Mouse (Mus musculus) left cerebral cortex, postnatal 25 days (tissue): ENCODE measurements around the gene Cab39. TPM values are rescaled to one million over a fixed set of nuclear protein-coding genes. Genes with fewer than 3 reads are reported as not detected.

ENCODE experiments used
- DNase-seq, 2 experiments: peaks; one replicate each; pipeline ENCODE4 v3.0.0; 2022; ENCODE audit warnings: low spot score in 2 of 2, mixed read lengths in 1 of 2
- intact Hi-C: fragments of 180-260 bp; cut with DNase I; formaldehyde crosslinking; loops from one replicate; pipeline ENCODE4 v1.15.1; 2025
- total RNA-seq, 2 experiments: library from RNA; stranded (reverse); gene quantifications; 2 replicates each; pipeline ENCODE4 v1.2.3; 2021

Cab39 gene
- total RNA-seq, 2 experiments from 2014 or later, result 151 to 156 TPM

- DNase-seq, result no peak
- intact Hi-C loops, result loop anchor here (5.0 kb wide), 2 partner anchors 87 to 102 kb away; no protein-coding TSS in a partner anchor
Measured at GRCm38 (mm10) chr1:85839790-85840189, 46.5 kb downstream of the Cab39 start.

GRCm38 (mm10) chr1:85840421-85840820, 47.2 kb downstream of the Cab39 start:
- DNase-seq, result no peak
- intact Hi-C loops, result loop anchor here (5.0 kb wide), 2 partner anchors 88 to 103 kb away; no protein-coding TSS in a partner anchor

DNA sequence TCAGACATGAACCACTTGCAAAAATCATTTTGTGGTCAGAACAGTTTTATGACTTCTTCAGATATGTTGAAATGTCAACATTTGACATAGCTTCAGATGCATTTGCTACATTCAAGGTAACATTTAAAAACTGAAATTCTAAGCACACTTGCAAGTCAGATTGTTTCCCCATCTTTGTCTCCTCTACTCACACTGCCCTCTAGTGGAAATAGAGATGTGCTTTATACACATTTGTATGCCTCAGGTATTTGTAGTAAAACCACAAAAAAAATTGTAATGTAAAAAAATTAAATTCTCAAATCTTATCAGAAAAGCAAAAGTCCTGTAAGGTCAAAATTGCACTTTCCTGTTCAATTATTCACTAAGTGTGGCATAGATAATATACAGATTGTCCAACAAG, 49.0 kb downstream of the Cab39 start:
- intact Hi-C loops, result loop anchor here (2.0 to 5.0 kb wide), 3 partner anchors 47 to 105 kb away; no protein-coding TSS in a partner anchor
- DNase-seq, result peak in 1 of 2 experiments; percentile 41

DNA sequence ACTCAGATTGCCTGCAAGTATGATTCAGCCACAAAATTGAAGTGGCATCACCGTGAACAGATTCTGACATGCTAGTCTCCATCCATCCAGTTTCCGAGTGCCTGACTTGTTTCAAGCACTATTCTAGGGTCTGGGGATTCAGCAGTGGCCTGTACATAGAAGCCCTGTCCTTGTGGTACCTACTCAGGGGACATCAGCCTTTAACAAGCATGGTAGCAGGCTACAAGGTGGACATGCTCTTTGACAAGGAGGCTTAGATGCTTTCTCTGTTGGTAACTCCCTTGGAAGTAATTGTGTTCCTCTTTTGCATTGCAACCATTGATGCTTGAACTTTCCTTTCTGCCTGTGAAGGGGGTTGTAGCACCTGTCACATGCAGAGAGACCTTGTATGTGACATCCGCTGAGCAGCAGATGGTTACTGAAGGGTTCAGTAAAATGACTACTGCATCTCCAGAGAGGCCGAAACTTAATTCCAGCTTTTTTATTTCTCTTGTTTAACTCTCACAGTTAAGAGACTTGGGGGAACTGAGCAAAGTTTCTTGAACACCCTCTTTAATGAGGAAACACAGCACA, 50.1 kb downstream of the Cab39 start:
- intact Hi-C loops, result loop anchor here (2.0 to 5.0 kb wide), 3 partner anchors 49 to 106 kb away; no protein-coding TSS in a partner anchor

DNA sequence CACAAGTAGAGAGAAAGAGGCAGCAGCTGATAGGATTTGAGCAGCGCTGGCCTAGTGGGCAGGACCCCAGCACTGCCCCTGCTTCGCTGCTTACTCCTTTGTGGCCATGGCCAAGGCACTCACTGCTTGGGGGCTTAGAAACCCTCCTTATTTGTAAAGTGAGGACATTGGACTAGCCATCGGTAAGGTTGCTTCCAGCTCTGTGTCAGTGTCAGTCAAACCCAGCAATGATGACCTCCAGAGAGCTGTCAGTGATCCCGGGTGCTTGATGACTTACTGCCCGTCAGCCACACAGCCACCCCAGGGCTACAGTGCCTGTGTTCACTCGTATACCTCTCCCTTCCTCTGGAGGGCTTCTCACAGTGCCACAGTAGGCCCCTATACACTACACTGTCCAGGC, 51.7 kb downstream of the Cab39 start:
- no peak for DNase-seq
- intact Hi-C loops, result loop anchor here (5.0 kb wide), 2 partner anchors 93 to 108 kb away; no protein-coding TSS in a partner anchor

More for the DNA sequence above, 50.1 kb downstream of the Cab39 start:
- no peak for DNase-seq

DNA sequence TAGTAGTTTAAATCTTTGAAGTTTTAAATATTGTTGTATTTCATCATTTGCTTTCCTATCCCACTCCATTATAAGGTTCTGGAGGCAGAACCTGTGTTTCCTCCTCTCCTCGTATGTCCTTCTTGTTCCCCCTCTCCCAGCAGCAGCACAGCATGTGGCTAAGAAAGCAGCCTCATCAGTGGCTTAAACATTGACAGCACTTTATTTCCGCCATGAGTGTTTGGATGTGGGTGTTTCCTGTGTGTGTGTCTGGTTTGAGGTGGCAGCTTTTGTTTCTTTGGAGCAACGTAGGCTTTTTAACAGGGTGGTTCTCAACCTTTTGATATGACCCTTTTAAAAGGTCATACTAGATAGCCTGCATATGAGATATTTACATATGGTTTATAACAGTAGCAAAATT, 52.2 kb downstream of the Cab39 start:
- no peak for DNase-seq
- intact Hi-C loops, result no loop called here

GRCm38 (mm10) chr1:85849016-85849415, 55.8 kb downstream of the Cab39 start:
- intact Hi-C loops, result no loop called here
- no peak for DNase-seq

DNA sequence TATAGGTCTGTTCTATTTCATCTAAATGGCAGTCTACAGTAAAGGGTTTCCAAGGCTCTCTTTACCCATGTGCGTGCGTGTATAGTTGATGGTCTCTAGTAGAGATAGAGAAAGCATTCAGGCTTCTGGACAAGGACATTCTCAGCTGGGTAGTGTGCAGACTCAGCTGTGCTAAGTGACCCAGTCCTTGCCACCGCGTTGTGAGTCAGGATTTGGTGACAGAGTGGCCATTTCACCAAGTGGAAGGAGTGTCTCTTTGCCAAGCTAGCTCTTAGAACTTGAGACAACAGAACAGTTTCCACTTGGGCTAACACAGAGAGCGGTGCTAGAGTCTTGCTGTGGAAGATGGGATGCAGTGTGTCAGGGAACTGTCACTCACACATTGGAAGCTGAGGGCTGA, 57.6 kb downstream of the Cab39 start:
- intact Hi-C loops, result loop anchor here (5.0 kb wide), 1 partner anchor 211 kb away; the partner anchor contains the start of gene Psmd1
- DNase-seq, result no peak

DNA sequence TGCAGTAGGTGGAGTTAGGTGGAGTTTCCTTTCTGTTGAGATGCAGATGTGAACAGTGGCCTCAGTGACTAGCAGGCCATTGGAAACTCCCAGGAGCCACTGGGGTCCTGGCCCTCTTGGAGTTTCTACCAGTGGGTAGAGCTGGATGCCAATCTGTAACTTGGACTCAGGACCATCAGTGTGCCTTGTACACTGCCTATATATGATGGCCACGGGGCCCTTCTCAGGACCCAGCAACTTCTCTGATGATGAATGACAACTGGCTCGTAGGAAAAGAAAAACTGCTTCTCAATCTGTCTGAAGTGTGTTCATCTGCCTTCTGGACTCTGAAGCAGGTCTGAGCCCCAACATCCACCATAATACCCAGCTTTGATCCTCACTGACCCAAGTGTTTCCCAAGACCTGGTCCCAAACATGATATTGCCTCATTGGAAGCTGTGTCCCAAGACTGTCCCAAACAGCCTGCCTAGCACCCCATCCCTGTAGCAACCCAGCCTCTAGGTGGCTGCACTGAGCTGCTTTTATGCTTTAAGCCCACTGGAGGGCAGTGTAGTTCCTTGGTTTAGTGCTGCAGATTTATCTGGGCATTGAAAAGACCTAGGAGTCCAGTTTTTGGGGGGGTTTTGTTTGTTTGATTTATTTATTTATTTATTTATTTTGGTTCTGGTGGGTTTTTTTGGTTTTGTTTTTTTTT, 59.9 kb downstream of the Cab39 start:
- intact Hi-C loops, result loop anchor here (1.0 to 5.0 kb wide), 2 partner anchors 154 to 209 kb away; partner anchors contain the start of gene Psmd1
- peak; percentile 75 to 87 for DNase-seq

DNA sequence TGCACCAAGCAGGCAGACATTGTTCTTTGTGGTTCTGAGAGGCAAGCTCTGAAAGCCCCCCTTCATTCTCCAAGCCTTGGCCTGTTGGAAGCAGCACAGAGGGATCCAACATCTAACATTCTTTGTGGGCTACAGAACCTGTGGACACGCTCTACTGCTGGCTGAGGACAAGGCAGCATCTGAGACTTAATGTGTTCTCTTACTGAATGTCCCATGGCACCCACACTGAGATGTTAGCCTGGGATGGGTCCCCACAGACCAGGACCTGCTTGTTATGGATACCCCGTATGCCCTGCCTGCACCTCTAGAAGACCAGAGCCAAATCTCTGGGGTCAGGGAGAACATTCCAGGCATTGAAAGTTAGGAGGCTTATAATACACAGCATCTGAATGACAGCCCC, 60.6 kb downstream of the Cab39 start:
- intact Hi-C loops, result loop anchor here (1.0 to 5.0 kb wide), 3 partner anchors 41 to 208 kb away; partner anchors contain the start of gene Psmd1
- no peak for DNase-seq

DNA sequence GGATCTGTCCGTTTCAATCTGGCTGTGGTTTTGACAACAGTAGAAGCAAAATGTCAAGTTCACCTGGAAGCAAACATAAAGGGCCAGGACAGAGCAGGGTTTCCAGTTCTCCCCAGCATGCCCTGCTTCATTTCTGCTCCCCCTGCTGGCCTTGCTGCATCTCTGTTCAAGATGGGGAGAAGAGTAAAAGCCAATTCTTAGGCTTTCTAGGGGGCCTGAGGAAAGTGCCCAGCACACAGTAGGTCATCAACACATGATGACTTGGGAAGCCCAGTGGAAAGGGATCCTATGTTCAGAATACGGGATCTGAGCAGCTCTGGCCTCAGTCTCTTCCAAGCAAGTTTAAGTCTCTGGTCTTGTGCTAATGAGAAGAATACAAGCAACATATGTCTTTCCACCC, 61.2 kb downstream of the Cab39 start:
- no peak for DNase-seq
- intact Hi-C loops, result loop anchor here (1.0 to 5.0 kb wide), 2 partner anchors 41 to 208 kb away; partner anchors contain the start of gene Psmd1

- no peak for DNase-seq
- intact Hi-C loops, result loop anchor here (2.0 kb wide), 1 partner anchor 83 kb away; no protein-coding TSS in a partner anchor
Measured at GRCm38 (mm10) chr1:85856266-85856665, 63.0 kb downstream of the Cab39 start.

DNA sequence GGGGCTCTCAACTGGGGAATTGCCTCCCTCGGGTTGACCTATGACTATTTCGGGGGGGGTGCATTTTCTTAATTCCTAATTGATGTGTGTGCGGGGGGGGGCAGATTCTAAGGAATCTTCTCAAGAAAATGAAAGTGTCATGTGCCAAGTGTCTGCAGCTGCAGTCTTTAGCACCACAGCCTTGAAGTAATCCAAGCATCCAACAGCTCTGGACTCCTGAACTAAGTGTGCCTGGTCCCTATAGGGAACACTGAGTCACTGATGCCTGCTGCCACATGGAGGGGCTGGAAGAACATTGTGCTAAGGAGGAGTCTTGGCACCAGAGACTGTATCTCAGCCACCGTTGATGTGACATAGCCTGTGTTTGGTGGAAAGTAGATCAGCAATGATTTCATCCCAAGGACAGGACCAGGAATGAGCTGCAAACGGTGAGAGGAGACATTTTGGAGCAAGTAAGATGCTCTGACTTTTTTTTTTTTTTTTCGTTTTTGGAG, 64.1 kb downstream of the Cab39 start:
- intact Hi-C loops, result loop anchor here (2.0 kb wide), 1 partner anchor 81 kb away; no protein-coding TSS in a partner anchor
- peak in 1 of 2 experiments; percentile 58 for DNase-seq

DNA sequence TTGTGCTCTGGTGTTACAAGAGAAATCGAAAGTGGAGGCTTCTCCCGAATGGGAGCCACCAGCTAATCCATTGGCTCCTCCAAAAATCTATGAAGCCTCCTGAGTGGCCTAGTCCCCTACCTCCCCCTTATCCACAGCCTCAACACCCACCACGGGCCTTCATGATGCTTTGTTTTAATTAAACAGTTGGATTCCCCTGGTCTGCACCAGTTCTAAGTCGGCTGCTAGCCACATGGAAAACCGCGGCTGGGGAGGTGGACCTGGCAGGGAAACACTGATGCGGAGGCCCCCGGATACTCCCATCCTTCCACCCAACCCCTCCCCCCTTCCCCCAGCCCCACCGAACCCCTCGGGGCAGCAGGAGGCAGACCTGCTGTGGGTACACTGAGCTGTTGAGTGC, 71.1 kb downstream of the Cab39 start:
- intact Hi-C loops, result no loop called here
- DNase-seq, result no peak

- intact Hi-C loops, result loop anchor here (5.0 kb wide), 1 partner anchor 152 kb away; no protein-coding TSS in a partner anchor
- peak; percentile 57 to 91 for DNase-seq
Measured at GRCm38 (mm10) chr1:85870001-85870400, 76.8 kb downstream of the Cab39 start.

GRCm38 (mm10) chr1:85870546-85870945, 77.3 kb downstream of the Cab39 start:
- peak in 1 of 2 experiments; percentile 14 for DNase-seq
- intact Hi-C loops, result loop anchor here (5.0 kb wide), 1 partner anchor 152 kb away; no protein-coding TSS in a partner anchor

DNA sequence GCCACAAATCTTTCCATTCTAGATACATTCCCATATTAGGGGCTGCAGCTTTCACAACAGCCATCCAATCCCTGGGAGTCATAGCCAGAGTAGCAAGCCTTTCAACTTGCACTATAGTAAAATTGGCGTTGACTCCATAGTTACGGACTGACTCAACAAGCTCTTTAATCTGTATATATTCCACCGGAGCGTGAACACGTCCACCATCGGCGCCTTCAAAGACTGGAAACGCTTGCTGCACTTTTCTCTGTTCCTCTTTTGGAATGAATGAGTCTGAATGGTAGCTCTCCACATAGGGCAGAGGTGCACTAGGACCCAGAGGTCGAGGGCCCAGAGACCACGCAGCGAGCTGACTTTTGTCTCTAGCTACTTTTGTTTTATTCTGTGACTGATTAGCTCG, 88.8 kb downstream of the Cab39 start:
- intact Hi-C loops, result no loop called here
- no peak for DNase-seq

- DNase-seq, result no peak
- intact Hi-C loops, result no loop called here
Measured at GRCm38 (mm10) chr1:85887221-85887620, 94.0 kb downstream of the Cab39 start.

DNA sequence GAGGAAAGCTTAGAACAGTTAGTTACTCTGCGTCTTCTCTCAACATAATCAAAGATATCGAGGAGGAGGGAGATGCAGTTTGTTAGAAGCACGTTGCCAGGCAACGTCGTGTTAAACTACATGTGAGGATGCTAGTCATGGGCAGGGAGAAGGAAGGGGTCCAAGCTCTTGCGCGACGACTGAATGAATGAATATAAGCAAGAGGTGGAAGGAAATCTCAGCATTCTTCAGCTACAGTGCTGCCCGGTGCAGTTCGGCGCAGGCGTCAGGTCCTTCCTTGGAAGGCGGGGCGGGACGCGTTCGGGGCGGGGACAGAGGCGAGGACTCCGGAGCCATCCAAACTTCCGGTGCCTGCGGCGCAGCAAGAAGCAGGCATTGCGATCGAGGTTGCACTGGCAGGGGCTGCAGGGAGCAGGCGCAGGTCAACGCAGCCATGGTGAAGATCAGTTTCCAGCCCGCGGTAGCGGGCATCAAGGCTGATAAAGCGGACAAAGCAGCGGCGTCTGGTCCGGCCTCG, 101.0 kb downstream of the Cab39 start, which contains the start of gene Itm2c:
Itm2c (plus strand) TSS at position 51 of the 517 bp plus-strand sequence.
- DNase-seq, result peak; percentile 88 to 95
- intact Hi-C loops, result loop anchor here (2.0 kb wide), 1 partner anchor 39 kb away; no protein-coding TSS in a partner anchor
